Mouse (Mus musculus) small intestine, adult 2 months (tissue): ENCODE measurements around the gene Gmppb. TPM values are rescaled to one million over a fixed set of nuclear protein-coding genes. Genes with fewer than 3 reads are reported as not detected.

ENCODE experiments used
- H3K27ac ChIP-seq: fragments of 200-500 bp; 2 replicates; pipeline ENCODE4 v1.5.1; 2012; ENCODE audit warnings: low read depth, low read length, control low read depth, inconsistent platforms; ENCODE audit not compliant: insufficient read depth
- H3K27me3 ChIP-seq: fragments of 200-500 bp; 2 replicates; pipeline ENCODE4 v1.6.1; 2012; ENCODE audit warnings: mild to moderate bottlenecking, moderate library complexity, low read length, inconsistent platforms; ENCODE audit not compliant: control insufficient read depth, insufficient read depth
- H3K36me3 ChIP-seq: fragments of 200-500 bp; 2 replicates; pipeline ENCODE4 v1.6.1; 2012; ENCODE audit warnings: mild to moderate bottlenecking, low read length, control low read depth, inconsistent platforms; ENCODE audit not compliant: control insufficient read depth, insufficient read depth
- H3K4me1 ChIP-seq: fragments of 200-500 bp; 2 replicates; pipeline ENCODE4 v1.6.1; 2012; ENCODE audit warnings: low read length, inconsistent platforms, mixed read lengths; ENCODE audit not compliant: control insufficient read depth, insufficient read depth, insufficient read length
- H3K4me3 ChIP-seq: fragments of 200-500 bp; 2 replicates; pipeline ENCODE4 v1.5.1; 2012; ENCODE audit warnings: low read depth, mild to moderate bottlenecking, control low read depth, inconsistent platforms, low read length, moderate library complexity
- CTCF ChIP-seq: fragments of 200-500 bp; IDR thresholded peaks from 2 replicates; pipeline ENCODE4 v1.5.1; 2012; ENCODE audit warnings: low read depth, mild to moderate bottlenecking, control low read depth, inconsistent platforms, low read length, moderate library complexity, mixed read lengths; ENCODE audit not compliant: insufficient replicate concordance, insufficient read length; ENCODE audit errors: extremely low read depth
- POLR2A ChIP-seq: fragments of 200-500 bp; IDR thresholded peaks from 2 replicates; pipeline ENCODE4 v1.6.1; 2012; ENCODE audit warnings: low read depth, mild to moderate bottlenecking, control low read depth, inconsistent platforms, low read length, moderate library complexity
- WGBS: fragments of 180-500 bp; shearing (Covaris S2); methylation state at CpG from one replicate; pipeline ENCODE4 v1.1.7; 2018; 5-methylcytosine and 5-hydroxymethylcytosine counted together
- polyA plus RNA-seq: library from polyadenylated mRNA; depleted of rRNA; stranded (reverse); fragments of >200 nt; gene quantifications from 2 replicates; pipeline ENCODE4 v1.2.3, GENCODE M21; 2012

Gmppb gene
- polyA plus RNA-seq, 1 experiment: 56.7 TPM

- no peaks in the 10 kb centered on the region for H3K27me3 ChIP-seq
- 87% methylated on average over 7 of the region's 7 CpGs for WGBS
Observed at GRCm38 (mm10) chr9:108067199-108067598, 18.2 kb downstream of the Gmppb start.

GRCm38 (mm10) chr9:108067900-108068299 is 18.9 kb downstream of the Gmppb start:
- H3K4me1 ChIP-seq: no peaks in the 10 kb centered on the region
- no peak overlapping the region for H3K4me3 ChIP-seq
- TF ChIP-seq POLR2A: no peak
- TF ChIP-seq CTCF: peak; percentile 78; the same call in 1 of the 2 replicates
- peaks cover 42% of the 10 kb centered on the region for H3K36me3 ChIP-seq
- no peaks in the 10 kb centered on the region for H3K27me3 ChIP-seq
- no peak overlapping the region for H3K27ac ChIP-seq
- 25% methylated on average over 8 of the region's 8 CpGs for WGBS

More at GRCm38 (mm10) chr9:108067199-108067598, 18.2 kb downstream of the Gmppb start:
- Histone ChIP-seq H3K27ac (no peak overlapping the region), H3K4me3 (no peak overlapping the region), H3K4me1 (no peaks in the 10 kb centered on the region), H3K36me3 (peaks cover 47% of the 10 kb centered on the region)
- no peak for TF ChIP-seq CTCF
- TF ChIP-seq POLR2A: no peak

GRCm38 (mm10) chr9:108069007-108069406 is 20.0 kb downstream of the Gmppb start:
- Histone ChIP-seq H3K27ac (no peak overlapping the region), H3K36me3 (peaks cover 31% of the 10 kb centered on the region), H3K4me3 (no peak overlapping the region), H3K27me3 (no peaks in the 10 kb centered on the region), H3K4me1 (no peaks in the 10 kb centered on the region)
- WGBS: 93% methylated on average over 9 of the region's 9 CpGs
- TF ChIP-seq CTCF: no peak
- no peak for TF ChIP-seq POLR2A

- WGBS: 94% methylated on average over 7 of the region's 7 CpGs
- H3K36me3 ChIP-seq: peaks cover 26% of the 10 kb centered on the region
- no peak overlapping the region for H3K27ac ChIP-seq
- no peaks in the 10 kb centered on the region for H3K27me3 ChIP-seq
- H3K4me1 ChIP-seq: no peaks in the 10 kb centered on the region
- TF ChIP-seq POLR2A (no peak), CTCF (no peak)
- no peak overlapping the region for H3K4me3 ChIP-seq
Observed at GRCm38 (mm10) chr9:108069529-108069928, 20.5 kb downstream of the Gmppb start.

GRCm38 (mm10) chr9:108071801-108072200 is 22.8 kb downstream of the Gmppb start:
- peaks cover 26% of the 10 kb centered on the region for H3K36me3 ChIP-seq
- no peaks in the 10 kb centered on the region for H3K4me1 ChIP-seq
- H3K27me3 ChIP-seq: no peaks in the 10 kb centered on the region
- H3K4me3 ChIP-seq: no peak overlapping the region
- no peak overlapping the region for H3K27ac ChIP-seq
- TF ChIP-seq CTCF: no peak
- TF ChIP-seq POLR2A: no peak
- WGBS: 36% methylated on average over 4 of the region's 4 CpGs

GRCm38 (mm10) chr9:108072481-108072924 is 23.5 kb downstream of the Gmppb start:
- H3K4me3 ChIP-seq: no peak overlapping the region
- no peak for TF ChIP-seq POLR2A
- TF ChIP-seq CTCF: no peak
- H3K4me1 ChIP-seq: no peaks in the 10 kb centered on the region
- 44% methylated on average over 9 of the region's 9 CpGs for WGBS
- H3K27ac ChIP-seq: no peak overlapping the region
- no peaks in the 10 kb centered on the region for H3K27me3 ChIP-seq
- H3K36me3 ChIP-seq: peaks cover 26% of the 10 kb centered on the region

GRCm38 (mm10) chr9:108073141-108073930 is 24.3 kb downstream of the Gmppb start:
- WGBS: 68% methylated on average over 7 of the region's 7 CpGs
- TF ChIP-seq POLR2A (no peak), CTCF (no peak)
- H3K4me1 ChIP-seq: peaks cover 7% of the 10 kb centered on the region; the same call in 1 of the 2 replicates
- no peak overlapping the region for H3K27ac ChIP-seq
- H3K36me3 ChIP-seq: peaks cover 26% of the 10 kb centered on the region
- no peaks in the 10 kb centered on the region for H3K27me3 ChIP-seq
- H3K4me3 ChIP-seq: no peak overlapping the region

GRCm38 (mm10) chr9:108080168-108080567 is 31.1 kb downstream of the Gmppb start, which contains the start of gene Mst1:
Gene Mst1, plus strand, starts transcription at chr9:108080436.
- WGBS: 84% methylated on average over 5 of the region's 5 CpGs
- TF ChIP-seq CTCF: no peak
- no peak for TF ChIP-seq POLR2A
- peaks cover 34% of the 10 kb centered on the region for H3K4me1 ChIP-seq
- peak within 1 kb of the TSS; percentile 78 for H3K4me3 ChIP-seq
- H3K27me3 ChIP-seq: no peaks in the 10 kb centered on the region
- peak within 1 kb of the TSS; percentile 25; the same call in 1 of the 2 replicates for H3K27ac ChIP-seq
- H3K36me3 ChIP-seq: peaks cover 17% of the 10 kb centered on the region
